Mouse (Mus musculus): ENCODE measurements around the gene Gm21833. TPM values are rescaled to one million over a fixed set of nuclear protein-coding genes. Genes with fewer than 3 reads are reported as not detected.
"Not testable (repeated sequence)": the region's sequence is repeated elsewhere in the genome, so short reads cannot be mapped to it uniquely, and the experiment has no call there.

Gm21833 gene
- polyA plus RNA-seq (2012; rRNA removed): not detected in 2 replicates

- not testable (repeated sequence) for H3K4me1 ChIP-seq (ENCODE audit: control insufficient read depth, insufficient read depth, low read length); H3K27ac ChIP-seq (ENCODE audit: insufficient read depth, low read length); H3K4me3 ChIP-seq (ENCODE audit: insufficient read depth, low read length)
These were observed at the start of gene Gm21833 for GRCm38 (mm10) chr16:82828082-82828481. Gene Gm21833 (plus strand): TSS chr16:82828382.

- TF ChIP-seq POLR2A (IDR thresholded peaks at IDR 0.05; ENCODE audit: extremely low read depth, insufficient read depth, low read length) (no peak), CTCF (IDR thresholded peaks at IDR 0.05; ENCODE audit: extremely low read depth, insufficient read depth, low read length) (no peak)
- H3K27ac ChIP-seq (ENCODE audit: insufficient read depth, low read length): no peak overlapping the region
- H3K4me1 ChIP-seq (ENCODE audit: control insufficient read depth, insufficient read depth, low read length): no peaks in the 10 kb centered on the region
- H3K4me3 ChIP-seq (ENCODE audit: insufficient read depth, low read length): no peak overlapping the region
These were observed 38.7 kb upstream of the Gm21833 start for GRCm38 (mm10) chr16:82789521-82789920.

- H3K4me1 ChIP-seq (ENCODE audit: control insufficient read depth, insufficient read depth, low read length): no peaks in the 10 kb centered on the region
These were observed 31.7 kb upstream of the Gm21833 start for GRCm38 (mm10) chr16:82796489-82796888.

GRCm38 (mm10) chr16:82815255-82815654 lies 12.9 kb upstream of the Gm21833 start:
- TF ChIP-seq POLR2A (IDR thresholded peaks at IDR 0.05; ENCODE audit: extremely low read depth, insufficient read depth, low read length) (no peak), CTCF (IDR thresholded peaks at IDR 0.05; ENCODE audit: extremely low read depth, insufficient read depth, low read length) (no peak)
- H3K27ac ChIP-seq (ENCODE audit: insufficient read depth, low read length): no peak overlapping the region
- no peak overlapping the region for H3K4me3 ChIP-seq (ENCODE audit: insufficient read depth, low read length)
- H3K4me1 ChIP-seq (ENCODE audit: control insufficient read depth, insufficient read depth, low read length): no peaks in the 10 kb centered on the region

More at GRCm38 (mm10) chr16:82796489-82796888, 31.7 kb upstream of the Gm21833 start:
- Histone ChIP-seq H3K4me3 (ENCODE audit: insufficient read depth, low read length) (no peak overlapping the region), H3K27ac (ENCODE audit: insufficient read depth, low read length) (no peak overlapping the region)
- TF ChIP-seq CTCF (IDR thresholded peaks at IDR 0.05; ENCODE audit: extremely low read depth, insufficient read depth, low read length): no peak
- TF ChIP-seq POLR2A (IDR thresholded peaks at IDR 0.05; ENCODE audit: extremely low read depth, insufficient read depth, low read length): no peak

- no peak for TF ChIP-seq POLR2A (IDR thresholded peaks at IDR 0.05; ENCODE audit: extremely low read depth, insufficient read depth, low read length)
- no peak overlapping the region for H3K27ac ChIP-seq (ENCODE audit: insufficient read depth, low read length)
- H3K4me3 ChIP-seq (ENCODE audit: insufficient read depth, low read length): no peak overlapping the region
- no peaks in the 10 kb centered on the region for H3K4me1 ChIP-seq (ENCODE audit: control insufficient read depth, insufficient read depth, low read length)
These were observed 11.6 kb upstream of the Gm21833 start for GRCm38 (mm10) chr16:82816615-82817014.

GRCm38 (mm10) chr16:82855752-82856151 lies 27.6 kb downstream of the Gm21833 start:
- H3K4me1 ChIP-seq (ENCODE audit: control insufficient read depth, insufficient read depth, low read length): no peaks in the 10 kb centered on the region
- H3K27ac ChIP-seq (ENCODE audit: insufficient read depth, low read length): no peak overlapping the region
- no peak overlapping the region for H3K4me3 ChIP-seq (ENCODE audit: insufficient read depth, low read length)
- TF ChIP-seq POLR2A (IDR thresholded peaks at IDR 0.05; ENCODE audit: extremely low read depth, insufficient read depth, low read length): no peak
- no peak for TF ChIP-seq CTCF (IDR thresholded peaks at IDR 0.05; ENCODE audit: extremely low read depth, insufficient read depth, low read length)

- no peak for TF ChIP-seq POLR2A (IDR thresholded peaks at IDR 0.05; ENCODE audit: extremely low read depth, insufficient read depth, low read length)
- no peak for TF ChIP-seq CTCF (IDR thresholded peaks at IDR 0.05; ENCODE audit: extremely low read depth, insufficient read depth, low read length)
- Histone ChIP-seq H3K4me3 (ENCODE audit: insufficient read depth, low read length) (no peak overlapping the region), H3K27ac (ENCODE audit: insufficient read depth, low read length) (no peak overlapping the region), H3K4me1 (ENCODE audit: control insufficient read depth, insufficient read depth, low read length) (no peaks in the 10 kb centered on the region)
These were observed 36.4 kb downstream of the Gm21833 start for GRCm38 (mm10) chr16:82864590-82864989.
